16 mouse cellular contexts compared by ENCODE assay signal in the genomic region with DNA sequence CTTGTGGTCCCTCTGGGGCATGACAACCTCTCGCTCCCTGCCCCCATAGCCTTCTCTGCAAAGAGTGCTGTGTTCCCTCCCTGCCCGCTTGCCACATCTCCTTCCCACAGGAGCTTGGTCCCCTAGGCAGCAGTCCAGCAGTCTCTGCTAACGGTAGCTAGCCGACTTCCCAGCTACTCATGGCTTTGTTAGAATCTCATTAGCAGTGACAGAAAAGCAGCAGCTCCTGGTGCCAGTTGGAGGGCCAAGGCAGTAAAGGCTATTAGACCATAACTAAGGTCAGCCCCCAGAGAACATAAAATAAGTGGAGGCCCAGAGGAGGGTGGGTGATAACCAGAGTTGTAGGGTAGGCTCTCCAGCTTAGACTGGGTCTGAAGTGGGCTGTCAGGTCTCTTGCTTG. TPM values are rescaled to one million over a fixed set of nuclear protein-coding genes. Genes with fewer than 3 reads are reported as not detected.
A peak's percentile ranks its signal among the peaks of the same experiment; 100 is the strongest.
DNase-seq lines count a peak whose midpoint lies in the region; ATAC-seq lines count a peak whose summit lies in the region.
"Had no signal": no experiment of that assay in that cellular context is flagged by ENCODE, and none has a peak within 500 bp of the region (broad histone marks: within the 10 kb centered on the region; RNA-seq: fewer than 3 reads in every experiment).

No protein-coding gene starts in this region.

- DNase-seq in kidney, adult 11 months = no peak
- DNase-seq in NIH3T3 (ENCODE audit: low read depth) = peak; percentile 14
- DNase-seq in limb, embryonic 11.5 days (ENCODE audit: low spot score) = no peak
- DNase-seq in left cerebral cortex, adult 18-20 months (ENCODE audit: low spot score in 2 of 2) = no peak
- DNase-seq in lung, postnatal 25 days (ENCODE audit: low spot score) = no peak
- DNase-seq: adrenal gland, adult 2 months; cerebellum, adult 11 months; heart, adult 18-20 months; lung, adult 18-20 months; spleen, adult 18-20 months had no signal

- ATAC-seq in forebrain, embryonic 15.5 days (replicated peaks) = 0 out of 2 replicates have a peak, but pooled peaks have one; percentile 2
- ATAC-seq in forebrain, embryonic 13.5 days = no peak
- peak; percentile 69 for ATAC-seq in kidney, embryonic 15.5 days (replicated peaks; ENCODE audit: low FRiP score)
- no peak for ATAC-seq in limb, embryonic 11.5 days (ENCODE audit: insufficient number of reproducible peaks, low FRiP score, low TSS enrichment, low read depth)
- ATAC-seq: intestine, embryonic 16.5 days had no signal

- H3K4me2 ChIP-seq in forebrain, embryonic 15.5 days (replicated peaks) = no peak overlapping the region
- no peak overlapping the region for H3K4me2 ChIP-seq in forebrain, embryonic 13.5 days
- no peak overlapping the region for H3K4me2 ChIP-seq in kidney, embryonic 15.5 days
- no peak overlapping the region for H3K4me2 ChIP-seq in limb, embryonic 11.5 days (ENCODE audit: low read depth, severe bottlenecking)

- H3K27ac ChIP-seq in forebrain, embryonic 15.5 days (replicated peaks) = no peak overlapping the region
- H3K27ac ChIP-seq in forebrain, embryonic 13.5 days = no peak overlapping the region; the same call in 1 of the 2 replicates
- H3K27ac ChIP-seq in kidney, embryonic 15.5 days = peak overlapping the region; percentile 69
- peak overlapping the region; percentile 56; the same call in 1 of the 2 replicates for H3K27ac ChIP-seq in limb, embryonic 11.5 days (replicated peaks; ENCODE audit: low read depth, low read length)
- H3K27ac ChIP-seq: left cerebral cortex, adult 2 months had no signal

- peaks cover 14% of the 10 kb centered on the region for H3K4me1 ChIP-seq in forebrain, embryonic 15.5 days
- peaks cover 33% of the 10 kb centered on the region for H3K4me1 ChIP-seq in forebrain, embryonic 13.5 days
- H3K4me1 ChIP-seq in kidney, embryonic 15.5 days = peaks cover 55% of the 10 kb centered on the region
- H3K4me1 ChIP-seq in limb, embryonic 11.5 days (ENCODE audit: control insufficient read depth, insufficient read depth, low read length) = peaks cover 40% of the 10 kb centered on the region

- no peak overlapping the region for H3K4me3 ChIP-seq in forebrain, embryonic 15.5 days
- no peak overlapping the region for H3K4me3 ChIP-seq in forebrain, embryonic 13.5 days
- no peak overlapping the region for H3K4me3 ChIP-seq in kidney, embryonic 15.5 days (replicated peaks)
- H3K4me3 ChIP-seq in limb, embryonic 11.5 days (ENCODE audit: low read depth, low read length) = no peak overlapping the region
- H3K4me3 ChIP-seq: left cerebral cortex, adult 2 months had no signal

- H3K9ac ChIP-seq in forebrain, embryonic 15.5 days (replicated peaks) = no peak overlapping the region
- H3K9ac ChIP-seq in forebrain, embryonic 13.5 days = no peak overlapping the region
- H3K9ac ChIP-seq in kidney, embryonic 15.5 days = no peak overlapping the region
- no peak overlapping the region for H3K9ac ChIP-seq in limb, embryonic 11.5 days (ENCODE audit: low read length)

- H3K36me3 ChIP-seq in forebrain, embryonic 15.5 days = no peaks in the 10 kb centered on the region
- H3K36me3 ChIP-seq in forebrain, embryonic 13.5 days (ENCODE audit: poor library complexity, severe bottlenecking) = no peaks in the 10 kb centered on the region
- no peaks in the 10 kb centered on the region for H3K36me3 ChIP-seq in kidney, embryonic 15.5 days
- H3K36me3 ChIP-seq in limb, embryonic 11.5 days (ENCODE audit: control insufficient read depth, insufficient read depth, low read length) = no peaks in the 10 kb centered on the region

- no peaks in the 10 kb centered on the region for H3K9me3 ChIP-seq in forebrain, embryonic 15.5 days
- no peaks in the 10 kb centered on the region for H3K9me3 ChIP-seq in forebrain, embryonic 13.5 days (replicated peaks)
- H3K9me3 ChIP-seq in kidney, embryonic 15.5 days (replicated peaks) = no peaks in the 10 kb centered on the region
- no peaks in the 10 kb centered on the region for H3K9me3 ChIP-seq in limb, embryonic 11.5 days (ENCODE audit: control insufficient read depth, low read length)

- H3K27me3 ChIP-seq in forebrain, embryonic 15.5 days = no peaks in the 10 kb centered on the region
- no peaks in the 10 kb centered on the region; the same call in 1 of the 2 replicates for H3K27me3 ChIP-seq in forebrain, embryonic 13.5 days
- H3K27me3 ChIP-seq in kidney, embryonic 15.5 days = 0 out of 2 replicates have a peak, but pooled peaks cover 6% of the 10 kb centered on the region
- H3K27me3 ChIP-seq in limb, embryonic 11.5 days (ENCODE audit: control insufficient read depth, insufficient read depth, low read length) = no peaks in the 10 kb centered on the region

- 31% methylated on average over 4 of the region's 4 CpGs for WGBS in forebrain, embryonic 15.5 days
- WGBS in forebrain, embryonic 13.5 days = 28% methylated on average over 4 of the region's 4 CpGs
- 23% methylated on average over 4 of the region's 4 CpGs for WGBS in kidney, embryonic 15.5 days
- WGBS in limb, embryonic 11.5 days = 38% methylated on average over 4 of the region's 4 CpGs

RNA-seq across cellular contexts. Expression of a gene that starts 21.1 kb away (rescaled TPM):
- polyA plus RNA-seq in forebrain, embryonic 15.5 days (2015; fragmentation: Nextera tagmentation; extraction: Ambion mirVana) = 25.6 and 25.8 TPM in 2 replicates
- polyA plus RNA-seq in forebrain, embryonic 13.5 days (2015; fragmentation: Nextera tagmentation; extraction: Ambion mirVana) = 31.8 and 39.6 TPM in 2 replicates
- 18.9 and 27.0 TPM in 2 replicates for polyA plus RNA-seq in kidney, embryonic 15.5 days (2015; fragmentation: Nextera tagmentation; extraction: Ambion mirVana)
- polyA plus RNA-seq in limb, embryonic 11.5 days (2014; fragmentation: Nextera tagmentation; extraction: Ambion mirVana) = 237 and 243 TPM in 2 replicates
- under 1 TPM; 0.86 to 0.91 TPM for total RNA-seq in left cerebral cortex, adult 18-20 months (2021)
- total RNA-seq: adrenal gland, adult 2 months; neutrophil, adult 5-6 weeks had no signal

Comparison
In these comparisons a context has a peak if more than half of its experiments do, and no peak if none do; other contexts are left out.
1. ATAC-seq: peak in forebrain, embryonic 15.5 days (single experiment) and kidney, embryonic 15.5 days (single experiment); none in forebrain, embryonic 13.5 days (single experiment) and limb, embryonic 11.5 days (single experiment).
2. H3K27ac ChIP-seq: peak in kidney, embryonic 15.5 days (single experiment) and limb, embryonic 11.5 days (single experiment); none in forebrain, embryonic 15.5 days (single experiment) and forebrain, embryonic 13.5 days (single experiment).